Mouse (Mus musculus) MEL (cell line): ENCODE results near the gene Ptpru. TPM values are rescaled to one million over a fixed set of nuclear protein-coding genes. Genes with fewer than 3 reads are reported as not detected.

Experiments
- DNase-seq: peaks from one replicate; pipeline ENCODE4 v3.0.0; 2011; ENCODE audit warnings: low read depth, low spot score
- H3K27ac ChIP-seq: 2 replicates; pipeline ENCODE4 v1.5.1; 2012; ENCODE audit warnings: low read depth, mild to moderate bottlenecking, control low read depth, low read length, moderate library complexity; ENCODE audit not compliant: control insufficient read depth
- H3K27me3 ChIP-seq, 2 experiments: fragments of 150-350 bp in 1 of 2; sonication (generic) in 1 of 2; 2 replicates each; pipeline ENCODE4 v1.6.1; 2012; ENCODE audit warnings: low read length in 2 of 2, mild to moderate bottlenecking in 2 of 2, improper control_type of control experiment in 1 of 2, moderate library complexity in 1 of 2; ENCODE audit not compliant: insufficient read depth in 2 of 2, control insufficient read depth in 1 of 2
- H3K36me3 ChIP-seq, 2 experiments: 2 replicates each; pipeline ENCODE4 v1.6.1; 2012 to 2014; ENCODE audit warnings: low read length in 2 of 2, improper control_type of control experiment in 1 of 2, inconsistent platforms in 1 of 2, mild to moderate bottlenecking in 1 of 2; ENCODE audit not compliant: insufficient read depth in 2 of 2, control insufficient read depth in 1 of 2
- H3K4me1 ChIP-seq, 2 experiments: fragments of 150-350 bp in 1 of 2; sonication (generic) in 1 of 2; 2 replicates each; pipeline ENCODE4 v1.6.1; 2012; ENCODE audit warnings: low read length in 2 of 2, improper control_type of control experiment in 1 of 2, mild to moderate bottlenecking in 1 of 2; ENCODE audit not compliant: insufficient read depth in 2 of 2, control insufficient read depth in 1 of 2
- H3K4me3 ChIP-seq, 2 experiments: fragments of 150-350 bp in 1 of 2; sonication (generic) in 1 of 2; 2 replicates each; pipeline ENCODE4 v1.5.1; 2012; ENCODE audit warnings: low read depth in 2 of 2, low read length in 2 of 2, mild to moderate bottlenecking in 2 of 2, moderate library complexity in 2 of 2, control low read depth in 1 of 2, improper control_type of control experiment in 1 of 2; ENCODE audit not compliant: control insufficient read depth in 1 of 2, insufficient read depth in 1 of 2
- H3K79me2 ChIP-seq: 2 replicates; pipeline ENCODE4 v1.6.1; 2012; ENCODE audit warnings: mild to moderate bottlenecking, low read length, moderate library complexity; ENCODE audit not compliant: control insufficient read depth, poor library complexity, insufficient read depth
- H3K9ac ChIP-seq: 2 replicates; pipeline ENCODE4 v1.6.1; 2012; ENCODE audit warnings: low read depth, mild to moderate bottlenecking, control low read depth, low read length, moderate library complexity; ENCODE audit not compliant: control insufficient read depth, poor library complexity, severe bottlenecking
- H3K9me3 ChIP-seq: fragments of 150-350 bp; sonication (generic); replicated peaks from 2 replicates; pipeline ENCODE4 v1.6.1; 2012; ENCODE audit warnings: mild to moderate bottlenecking, low read length, improper control_type of control experiment, moderate library complexity; ENCODE audit not compliant: insufficient read depth
- BHLHE40 ChIP-seq: IDR thresholded peaks from 2 replicates; pipeline ENCODE4 v1.6.1; 2012; ENCODE audit warnings: low read depth, mild to moderate bottlenecking, inconsistent platforms, low read length, improper control_type of control experiment, borderline replicate concordance
- CHD1 ChIP-seq: IDR thresholded peaks from 2 replicates; pipeline ENCODE4 v1.6.1; 2012; ENCODE audit warnings: low read depth, mild to moderate bottlenecking, inconsistent platforms, low read length, improper control_type of control experiment
- ELF1 ChIP-seq: IDR thresholded peaks from 2 replicates; pipeline ENCODE4 v1.6.1; 2014; ENCODE audit warnings: low read depth, mild to moderate bottlenecking, inconsistent platforms, low read length, improper control_type of control experiment, moderate library complexity
- ETS1 ChIP-seq: IDR thresholded peaks from 2 replicates; pipeline ENCODE4 v1.6.1; 2012; ENCODE audit warnings: low read depth, mild to moderate bottlenecking, inconsistent platforms, low read length, improper control_type of control experiment, moderate library complexity
- MAFK ChIP-seq: IDR thresholded peaks from 2 replicates; pipeline ENCODE4 v1.6.1; 2011; ENCODE audit warnings: low read depth, mild to moderate bottlenecking, low read length, improper control_type of control experiment, borderline replicate concordance
- MAX ChIP-seq: IDR thresholded peaks from 2 replicates; pipeline ENCODE4 v1.6.1; 2011; ENCODE audit warnings: low read length, improper control_type of control experiment
- MEF2A ChIP-seq: IDR thresholded peaks from 2 replicates; pipeline ENCODE4 v1.6.1; 2014; ENCODE audit warnings: low read depth, mild to moderate bottlenecking, inconsistent platforms, low read length, improper control_type of control experiment; ENCODE audit not compliant: poor library complexity, insufficient replicate concordance, severe bottlenecking; ENCODE audit errors: extremely low read depth
- MYC ChIP-seq: IDR thresholded peaks from 2 replicates; pipeline ENCODE4 v1.6.1; 2011; ENCODE audit warnings: low read depth, mild to moderate bottlenecking, low read length, improper control_type of control experiment, moderate library complexity
- NELFE ChIP-seq: IDR thresholded peaks from 2 replicates; pipeline ENCODE4 v1.6.1; 2011; ENCODE audit warnings: low read depth, low read length, improper control_type of control experiment
- RAD21 ChIP-seq: IDR thresholded peaks from 2 replicates; pipeline ENCODE4 v1.6.1; 2011; ENCODE audit warnings: mild to moderate bottlenecking, low read depth, low read length, improper control_type of control experiment
- UBTF ChIP-seq: IDR thresholded peaks from 2 replicates; pipeline ENCODE4 v1.6.1; 2012; ENCODE audit warnings: low read depth, mild to moderate bottlenecking, inconsistent platforms, low read length, improper control_type of control experiment, moderate library complexity, borderline replicate concordance; ENCODE audit not compliant: insufficient read depth
- ZC3H11A ChIP-seq: IDR thresholded peaks from 2 replicates; pipeline ENCODE4 v1.6.1; 2012; ENCODE audit warnings: low read depth, mild to moderate bottlenecking, inconsistent platforms, low read length, improper control_type of control experiment
- ZNF384 ChIP-seq: IDR thresholded peaks from 2 replicates; pipeline ENCODE4 v1.6.1; 2012; ENCODE audit warnings: low read depth, mild to moderate bottlenecking, inconsistent platforms, low read length, improper control_type of control experiment
- polyA plus RNA-seq, 2 experiments: library from polyadenylated mRNA; stranded (reverse) in 1 of 2; unstranded in 1 of 2; fragments of >175 nt in 1 of 2; fragments of >200 nt in 1 of 2; gene quantifications; 2 replicates each; pipeline versions ENCODE4 v1.2.1 to v1.2.4; 2012; ENCODE audit warnings: low replicate concordance in 2 of 2, low read depth in 1 of 2; ENCODE audit not compliant: insufficient read length in 2 of 2, insufficient read depth in 1 of 2, missing spikeins in 1 of 2
- total RNA-seq: library from RNA; depleted of rRNA; stranded (reverse); fragments of 300-350 nt; gene quantifications from 2 replicates; pipeline ENCODE4 v1.2.3, GENCODE M21; 2012

Gene Ptpru
- total and polyA plus RNA-seq, 3 experiments, result 3.4 to 6.8 TPM; not detected in 1

DNA sequence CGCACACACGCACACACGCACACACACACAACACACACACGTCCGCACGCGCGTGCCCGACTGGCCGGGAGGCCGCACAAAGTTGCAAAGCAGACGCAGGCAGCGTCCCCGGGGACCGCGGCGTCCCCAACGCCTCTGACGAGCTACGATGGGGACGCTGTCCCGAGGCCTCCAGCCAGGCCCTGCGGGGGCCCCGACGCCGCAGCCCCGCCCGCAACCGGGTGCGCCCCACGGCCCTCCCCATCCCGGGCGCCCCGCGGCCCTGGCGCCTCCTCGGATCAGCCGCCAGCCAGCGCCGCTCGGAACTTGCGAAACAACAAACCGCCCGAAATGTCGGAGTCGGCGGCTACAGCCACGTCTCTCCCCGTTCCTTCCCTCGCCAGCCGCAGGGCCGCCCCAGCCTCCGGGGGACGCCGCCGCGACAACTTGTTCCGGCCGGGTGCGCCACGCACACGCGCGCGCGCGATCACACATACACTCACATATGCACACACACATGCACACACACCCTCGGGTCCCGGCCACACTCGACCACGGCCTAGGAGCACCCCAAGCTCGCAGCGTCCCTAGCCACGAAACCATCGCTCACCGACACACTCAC is 1.1 kb downstream of the Ptpru start:
- no peaks in the 10 kb centered on the region for H3K36me3 ChIP-seq
- peak; percentile 35 for DNase-seq
- H3K4me3 ChIP-seq, result peak overlapping the region; percentile 55 to 83
- H3K9me3 ChIP-seq, result no peaks in the 10 kb centered on the region
- H3K4me1 ChIP-seq, result no peaks in the 10 kb centered on the region; a peak in 1 of 4 replicates
- H3K9ac ChIP-seq, result peak overlapping the region; percentile 76
- 0 out of 4 replicates have a peak, but pooled peaks cover 0 to 1% of the 10 kb centered on the region in 2 experiments for H3K27me3 ChIP-seq
- no peak for TF ChIP-seq NELFE
- no peak for TF ChIP-seq MEF2A
- no peak for TF ChIP-seq ETS1
- no peak for TF ChIP-seq BHLHE40
- TF ChIP-seq ELF1, result no peak
- TF ChIP-seq ZNF384, result no peak
- TF ChIP-seq CHD1, result no peak
- TF ChIP-seq RAD21, result no peak
- no peak for TF ChIP-seq MAX
- TF ChIP-seq, all 39 proteins: peak for 0
- Histone ChIP-seq H3K27ac (no peak overlapping the region), H3K79me2 (no peaks in the 10 kb centered on the region; the same call in 1 of the 2 replicates)

DNA sequence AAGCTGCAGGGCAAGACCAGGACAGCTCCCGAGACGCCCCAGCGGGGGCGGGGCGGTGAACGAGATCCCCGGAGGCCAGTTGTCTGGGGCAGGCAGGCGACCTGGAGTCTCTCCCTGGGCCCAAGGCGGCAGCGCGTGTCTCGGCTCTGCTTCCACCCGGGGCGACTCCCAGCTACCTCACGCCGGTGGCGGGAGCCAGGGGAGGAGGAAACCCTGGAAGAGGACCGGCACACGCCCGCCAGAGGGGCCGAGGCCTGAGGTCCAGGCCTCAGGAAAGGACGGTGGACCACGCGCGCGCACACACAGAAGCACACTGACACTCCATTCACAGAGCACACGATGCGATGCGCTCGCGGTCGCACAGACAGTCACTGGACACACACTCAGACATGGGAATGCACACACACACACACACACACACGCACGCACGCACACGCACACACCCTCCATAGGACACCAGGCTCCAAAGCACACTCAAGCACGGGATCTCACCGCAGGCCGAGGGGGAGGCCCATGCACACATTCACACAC is 1.7 kb downstream of the Ptpru start:
- H3K4me3 ChIP-seq, result no peak overlapping the region; a peak in 1 of 4 replicates
- H3K27me3 ChIP-seq, result 0 out of 4 replicates have a peak, but pooled peaks cover 0 to 1% of the 10 kb centered on the region in 2 experiments
- H3K9me3 ChIP-seq, result no peaks in the 10 kb centered on the region
- no peaks in the 10 kb centered on the region; the same call in 1 of the 2 replicates for H3K79me2 ChIP-seq
- no peak overlapping the region for H3K27ac ChIP-seq
- H3K36me3 ChIP-seq, result no peaks in the 10 kb centered on the region
- no peaks in the 10 kb centered on the region; a peak in 1 of 4 replicates for H3K4me1 ChIP-seq
- H3K9ac ChIP-seq, result no peak overlapping the region
- DNase-seq, result no peak
- no peak for TF ChIP-seq UBTF
- TF ChIP-seq MYC, result no peak
- TF ChIP-seq MAFK, result no peak
- no peak for TF ChIP-seq ZC3H11A
